ENCODE assay signal across 8 mouse cellular contexts in the genomic region with DNA sequence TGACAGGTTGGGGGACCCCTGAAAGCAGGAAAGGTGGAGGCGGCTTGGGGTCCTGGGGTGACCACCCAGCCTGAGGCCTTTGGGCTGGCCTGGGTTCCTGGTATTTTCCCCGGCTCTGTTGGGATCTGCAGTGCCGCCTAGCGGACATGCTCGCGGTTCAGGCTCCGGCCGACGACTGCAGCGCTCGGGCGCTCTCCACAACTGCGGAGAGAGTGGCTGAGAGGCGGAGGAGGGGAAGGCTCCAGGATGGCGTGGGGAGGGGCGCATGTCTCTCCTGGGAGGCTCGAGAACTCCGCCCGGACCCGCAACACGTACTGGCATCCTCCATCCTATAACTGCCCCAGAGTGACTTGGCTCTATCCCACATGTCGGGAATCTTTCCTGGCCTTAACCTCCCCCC. TPM values are rescaled to one million over a fixed set of nuclear protein-coding genes. Genes with fewer than 3 reads are reported as not detected.
A peak's percentile ranks its signal among the peaks of the same experiment; 100 is the strongest.
DNase-seq lines count a peak whose midpoint lies in the region; ATAC-seq and TF ChIP-seq lines count a peak whose summit lies in the region.

No protein-coding gene starts in this region.

- peak overlapping the region; percentile 50 for H3K4me2 ChIP-seq in hindbrain, postnatal 0 days (ENCODE audit: low read depth, low read length)

- WGBS in hindbrain, postnatal 0 days = 1% methylated on average over 22 of the region's 22 CpGs
- WGBS in small intestine, adult 2 months = 17% methylated on average over 22 of the region's 22 CpGs

- DNase-seq in adrenal gland, adult (ENCODE audit: inconsistent age in 2 of 2, low spot score in 1 of 2) = peak; percentile 87 to 96
- DNase-seq in gastrocnemius, postnatal 25 days = peak; percentile 64
- peak; percentile 85 for DNase-seq in hindbrain, postnatal 0 days (ENCODE audit: low spot score)
- peak; percentile 79 for DNase-seq in left cerebral cortex, postnatal 4 days
- peak; percentile 93 for DNase-seq in mesoderm, embryonic 11.5 days (ENCODE audit: low read depth, low spot score)
- DNase-seq in adipocyte (ENCODE audit: low spot score) = no peak

- no peak for TF ChIP-seq POLR2A in small intestine, adult 2 months (IDR thresholded peaks at IDR 0.05; ENCODE audit: low read depth, low read length)

- ATAC-seq in common myeloid progenitor, adult 5-6 weeks (replicated peaks; ENCODE audit: low read depth, poor library complexity, severe bottlenecking) = peak; percentile 57
- peak; percentile 75 for ATAC-seq in hindbrain, postnatal 0 days

- H3K9ac ChIP-seq in hindbrain, postnatal 0 days (replicated peaks; ENCODE audit: low read length) = no peak overlapping the region

- no peaks in the 10 kb centered on the region for H3K4me1 ChIP-seq in hindbrain, postnatal 0 days (ENCODE audit: insufficient read depth, low read length)
- H3K4me1 ChIP-seq in small intestine, adult 2 months (ENCODE audit: control insufficient read depth, insufficient read depth, insufficient read length, low read length) = peaks cover 6% of the 10 kb centered on the region; the same call in 1 of the 2 replicates

- intact Hi-C loops in left cerebral cortex, postnatal 4 days (cut with DNase I) = loop anchor here (10.0 kb wide), 1 partner anchor 833 kb away; no protein-coding TSS in a partner anchor

- H3K4me3 ChIP-seq in hindbrain, postnatal 0 days (ENCODE audit: low read length) = peak overlapping the region; percentile 18
- peak overlapping the region; percentile 59 for H3K4me3 ChIP-seq in small intestine, adult 2 months (ENCODE audit: low read depth, low read length)

- no peak overlapping the region for H3K27ac ChIP-seq in hindbrain, postnatal 0 days
- no peak overlapping the region for H3K27ac ChIP-seq in small intestine, adult 2 months (ENCODE audit: insufficient read depth, low read depth, low read length)

- H3K27me3 ChIP-seq in hindbrain, postnatal 0 days (ENCODE audit: insufficient read depth, low read length) = no peaks in the 10 kb centered on the region
- peaks cover 8% of the 10 kb centered on the region; the same call in 1 of the 2 replicates for H3K27me3 ChIP-seq in small intestine, adult 2 months (ENCODE audit: control insufficient read depth, insufficient read depth, low read length)

- no peaks in the 10 kb centered on the region for H3K9me3 ChIP-seq in hindbrain, postnatal 0 days (ENCODE audit: low read length)

- no peaks in the 10 kb centered on the region for H3K36me3 ChIP-seq in hindbrain, postnatal 0 days (ENCODE audit: insufficient read depth, low read length)
- peaks cover 10% of the 10 kb centered on the region for H3K36me3 ChIP-seq in small intestine, adult 2 months (ENCODE audit: control insufficient read depth, insufficient read depth, low read length)

- TF ChIP-seq CTCF in hindbrain, postnatal 0 days (IDR thresholded peaks at IDR 0.05; ENCODE audit: low read depth) = peak; percentile 90
- peak; percentile 80 for TF ChIP-seq CTCF in small intestine, adult 2 months (IDR thresholded peaks at IDR 0.05; ENCODE audit: extremely low read depth, insufficient read length, insufficient replicate concordance, low read depth, low read length)

RNA-seq across cellular contexts. Expression of a gene that starts 7.9 kb away (rescaled TPM):
- under 0.01 and 0.29 TPM in 2 replicates for total RNA-seq in common myeloid progenitor, adult 5-6 weeks (2017)
- 10 to 100 TPM in 1 of 2 experiments, 1 to 10 TPM in 1; 9.1 to 15.6 TPM for total RNA-seq in gastrocnemius, postnatal 25 days (2021)
- 25.5 and 25.6 TPM in 2 replicates for total RNA-seq in hindbrain, postnatal 0 days (2014; rRNA removed)
- polyA plus RNA-seq in hindbrain, postnatal 0 days (2015; fragmentation: Nextera tagmentation; extraction: Ambion mirVana) = 8.4 and 10.4 TPM in 2 replicates
- 1 to 10 TPM; 2.2 to 4.8 TPM for total RNA-seq in left cerebral cortex, postnatal 4 days (2021)
- polyA plus RNA-seq in small intestine, adult 2 months (2012; rRNA removed) = 18.2 and 22.7 TPM in 2 replicates

RNA-seq across cellular contexts. Expression of a gene that starts 38.0 kb away (rescaled TPM):
- total RNA-seq in common myeloid progenitor, adult 5-6 weeks (2017) = 13.2 and 16.1 TPM in 2 replicates
- total RNA-seq in gastrocnemius, postnatal 25 days (2021) = 1 to 10 TPM; 1.7 to 3.8 TPM
- 0.21 TPM in 1 of 2 replicates, not detected in the other for total RNA-seq in hindbrain, postnatal 0 days (2014; rRNA removed)
- polyA plus RNA-seq in hindbrain, postnatal 0 days (2015; fragmentation: Nextera tagmentation; extraction: Ambion mirVana) = 0.52 and 0.53 TPM in 2 replicates
- under 1 TPM in 1 of 2 experiments, not detected in 1; 0.74 TPM for total RNA-seq in left cerebral cortex, postnatal 4 days (2021)
- polyA plus RNA-seq in small intestine, adult 2 months (2012; rRNA removed) = 0.34 TPM in 1 of 2 replicates, not detected in the other
